Mouse (Mus musculus) liver, embryonic 15.5 days (tissue): ENCODE data around the gene Limd2. TPM values are rescaled to one million over a fixed set of nuclear protein-coding genes. Genes with fewer than 3 reads are reported as not detected.
"Not testable (repeated sequence)": the region's sequence is repeated elsewhere in the genome, so short reads cannot be mapped to it uniquely, and the experiment has no call there.

Experiments used
- ATAC-seq: fragments of 200-750 bp; cut with Nextera tagmentation; 2 replicates; pipeline ENCODE4 v1.8.0; 2017; ENCODE audit warnings: moderate number of reproducible peaks, mild to moderate bottlenecking, moderate library complexity; ENCODE audit not compliant: insufficient read depth
- H3K27ac ChIP-seq: fragments of 300-500 bp; sonication (generic); replicated peaks from 2 replicates; pipeline ENCODE4 v1.5.1; 2015; ENCODE audit warnings: mild to moderate bottlenecking, inconsistent platforms
- H3K27me3 ChIP-seq: fragments of 300-500 bp; sonication (generic); 2 replicates; pipeline ENCODE4 v1.6.1; 2015; ENCODE audit warnings: mild to moderate bottlenecking, inconsistent platforms
- H3K36me3 ChIP-seq: fragments of 300-500 bp; sonication (generic); replicated peaks from 2 replicates; pipeline ENCODE4 v1.6.1; 2015; ENCODE audit warnings: moderate library complexity, mild to moderate bottlenecking, inconsistent platforms
- H3K4me1 ChIP-seq: fragments of 300-500 bp; sonication (generic); replicated peaks from 2 replicates; pipeline ENCODE4 v1.6.1; 2015; ENCODE audit warnings: inconsistent platforms
- H3K4me2 ChIP-seq: fragments of 300-500 bp; sonication (generic); 2 replicates; pipeline ENCODE4 v1.6.1; 2015; ENCODE audit warnings: moderate library complexity, mild to moderate bottlenecking, inconsistent platforms
- H3K4me3 ChIP-seq: fragments of 300-500 bp; sonication (generic); replicated peaks from 2 replicates; pipeline ENCODE4 v1.5.1; 2015; ENCODE audit warnings: mild to moderate bottlenecking, inconsistent platforms
- H3K9ac ChIP-seq: fragments of 300-500 bp; sonication (generic); 2 replicates; pipeline ENCODE4 v1.6.1; 2015; ENCODE audit warnings: moderate library complexity, mild to moderate bottlenecking, inconsistent platforms
- H3K9me3 ChIP-seq: fragments of 300-500 bp; sonication (generic); replicated peaks from 2 replicates; pipeline ENCODE4 v1.6.1; 2016; ENCODE audit warnings: inconsistent platforms
- WGBS: fragments of 180-500 bp; shearing (Covaris S2); methylation state at CpG from one replicate; pipeline ENCODE4 v1.1.7; 2015; ENCODE audit warnings: mixed read lengths; ENCODE audit not compliant: insufficient replicate concordance; 5-methylcytosine and 5-hydroxymethylcytosine counted together
- polyA plus RNA-seq: library from polyadenylated mRNA; unstranded; fragments of >200 nt; fragmentation: Nextera tagmentation; extraction: Ambion mirVana; gene quantifications from 2 replicates; pipeline ENCODE4 v1.2.1, GENCODE M21; 2015

The Limd2 gene
- polyA plus RNA-seq, 1 experiment from 2014 or later = 82.2 TPM

DNA sequence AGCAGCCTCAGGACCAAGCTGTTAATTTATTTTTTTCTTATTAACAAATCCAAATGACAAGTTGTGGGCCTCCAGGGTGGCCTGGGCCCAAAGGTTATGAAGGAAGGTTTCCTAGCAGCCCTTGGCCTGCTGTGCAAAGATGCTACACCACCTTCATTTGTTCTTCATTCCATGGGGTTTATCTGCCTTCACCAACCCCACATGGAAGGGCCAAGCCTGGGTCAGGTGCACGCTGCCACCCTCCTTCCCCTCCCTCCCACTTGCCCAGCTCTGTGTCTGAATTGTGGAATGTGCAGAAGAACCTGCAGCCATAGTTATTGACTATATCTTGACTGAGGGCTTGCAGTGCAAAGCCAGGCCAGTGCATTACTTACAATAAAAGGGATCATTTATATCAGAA, 4.4 kb downstream of the Limd2 start:
- H3K9me3 ChIP-seq = no peaks in the 10 kb centered on the region
- no peak overlapping the region for H3K4me3 ChIP-seq
- H3K4me2 ChIP-seq = no peak overlapping the region
- H3K27ac ChIP-seq = no peak overlapping the region
- H3K36me3 ChIP-seq = peaks cover 36% of the 10 kb centered on the region
- H3K4me1 ChIP-seq = peaks cover 62% of the 10 kb centered on the region
- ATAC-seq = no peak
- H3K27me3 ChIP-seq = peaks cover 33% of the 10 kb centered on the region
- H3K9ac ChIP-seq = no peak overlapping the region
- WGBS = 57% methylated on average over 1 of the region's 1 CpGs

DNA sequence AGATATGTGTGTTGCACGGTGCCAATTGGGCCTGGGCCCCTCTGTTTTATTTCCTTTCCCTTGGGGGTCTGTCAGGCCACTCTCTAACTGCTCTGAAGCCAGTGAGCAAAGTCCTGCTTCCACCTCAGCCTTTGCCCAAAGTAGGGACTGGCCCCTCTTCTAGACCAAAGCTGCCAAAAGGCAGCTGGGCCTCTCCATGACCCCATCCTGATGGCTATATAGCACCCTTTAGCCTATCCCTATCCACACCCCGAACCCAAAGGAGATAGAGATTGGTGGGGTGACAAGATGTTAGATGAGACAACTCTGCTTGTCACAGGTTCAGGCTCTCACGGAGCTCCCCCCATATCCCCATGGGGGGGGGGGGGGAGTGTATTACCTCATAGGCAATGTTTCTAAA, 4.9 kb downstream of the Limd2 start:
- H3K4me3 ChIP-seq = no peak overlapping the region
- ATAC-seq = no peak
- H3K9ac ChIP-seq = no peak overlapping the region
- 55% methylated on average over 3 of the region's 3 CpGs for WGBS
- no peaks in the 10 kb centered on the region for H3K9me3 ChIP-seq
- H3K36me3 ChIP-seq = peaks cover 41% of the 10 kb centered on the region
- no peak overlapping the region for H3K4me2 ChIP-seq
- peaks cover 28% of the 10 kb centered on the region for H3K27me3 ChIP-seq
- peaks cover 57% of the 10 kb centered on the region for H3K4me1 ChIP-seq
- H3K27ac ChIP-seq = no peak overlapping the region

GRCm38 (mm10) chr11:106154770-106155169, 5.9 kb downstream of the Limd2 start:
- H3K4me1 ChIP-seq = peaks cover 49% of the 10 kb centered on the region
- 56% methylated on average over 2 of the region's 2 CpGs for WGBS
- H3K4me3 ChIP-seq = no peak overlapping the region
- peak; percentile 41; the same call in 1 of the 2 replicates for ATAC-seq
- no peak overlapping the region for H3K9ac ChIP-seq
- H3K4me2 ChIP-seq = no peak overlapping the region
- H3K36me3 ChIP-seq = peaks cover 51% of the 10 kb centered on the region
- H3K27ac ChIP-seq = peak overlapping the region; percentile 26; the same call in 1 of the 2 replicates
- H3K27me3 ChIP-seq = peaks cover 18% of the 10 kb centered on the region
- no peaks in the 10 kb centered on the region for H3K9me3 ChIP-seq

GRCm38 (mm10) chr11:106154091-106154490, 6.6 kb downstream of the Limd2 start:
- H3K9ac ChIP-seq = no peak overlapping the region
- ATAC-seq = no peak
- H3K4me3 ChIP-seq = no peak overlapping the region
- H3K36me3 ChIP-seq = peaks cover 58% of the 10 kb centered on the region
- H3K27ac ChIP-seq = 0 out of 2 replicates have a peak overlapping the region, but pooled peaks have one; percentile 26
- no peak overlapping the region for H3K4me2 ChIP-seq
- H3K4me1 ChIP-seq = peaks cover 42% of the 10 kb centered on the region
- 56% methylated on average over 5 of the region's 5 CpGs for WGBS
- H3K9me3 ChIP-seq = no peaks in the 10 kb centered on the region
- peaks cover 12% of the 10 kb centered on the region for H3K27me3 ChIP-seq

DNA sequence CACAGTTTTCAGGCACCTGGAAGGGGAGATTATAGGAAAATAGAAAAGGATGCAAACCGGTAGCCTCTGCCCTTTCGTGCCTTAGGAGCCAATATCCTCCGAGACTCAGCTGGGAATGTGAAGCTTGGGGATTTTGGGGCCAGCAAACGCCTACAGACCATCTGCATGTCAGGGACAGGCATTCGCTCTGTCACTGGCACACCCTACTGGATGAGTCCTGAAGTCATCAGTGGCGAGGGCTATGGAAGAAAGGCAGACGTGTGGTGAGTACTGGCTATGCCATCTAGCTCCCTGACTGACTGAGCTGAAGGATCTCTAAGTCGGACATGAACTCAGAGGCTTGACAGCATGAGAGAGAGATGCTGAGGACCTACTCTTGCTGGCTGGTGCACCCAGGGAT, 8.5 kb downstream of the Limd2 start:
- Histone ChIP-seq H3K9ac (no peak overlapping the region), H3K4me1 (peaks cover 27% of the 10 kb centered on the region), H3K27ac (no peak overlapping the region), H3K4me3 (no peak overlapping the region), H3K36me3 (peaks cover 61% of the 10 kb centered on the region), H3K27me3 (no peaks in the 10 kb centered on the region), H3K9me3 (no peaks in the 10 kb centered on the region), H3K4me2 (no peak overlapping the region)
- ATAC-seq = no peak
- 66% methylated on average over 8 of the region's 8 CpGs for WGBS

DNA sequence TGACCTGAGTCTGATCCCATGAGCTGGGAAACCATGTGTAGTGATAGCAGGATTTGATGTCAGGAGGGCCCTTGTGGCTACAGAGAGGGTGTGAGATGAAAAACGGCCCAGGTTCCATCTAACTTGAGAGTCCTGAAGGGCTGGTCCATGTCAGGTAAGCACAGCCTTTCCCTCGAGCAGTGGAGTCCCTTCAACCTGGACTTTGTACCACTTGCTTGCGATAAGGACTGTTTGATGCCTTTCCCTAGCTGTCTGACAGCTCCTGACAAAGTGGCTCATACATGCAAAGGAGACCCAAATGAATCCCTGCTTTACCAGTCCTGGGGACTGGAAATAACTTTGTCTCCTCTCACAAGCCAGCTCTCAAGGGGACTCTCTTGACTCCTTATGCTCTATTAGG, 9.4 kb downstream of the Limd2 start:
- Histone ChIP-seq H3K27me3 (no peaks in the 10 kb centered on the region), H3K4me2 (no peak overlapping the region), H3K27ac (no peak overlapping the region), H3K36me3 (peaks cover 57% of the 10 kb centered on the region), H3K9ac (no peak overlapping the region), H3K4me3 (no peak overlapping the region), H3K9me3 (no peaks in the 10 kb centered on the region), H3K4me1 (peaks cover 20% of the 10 kb centered on the region)
- ATAC-seq = no peak
- WGBS = 67% methylated on average over 3 of the region's 3 CpGs

DNA sequence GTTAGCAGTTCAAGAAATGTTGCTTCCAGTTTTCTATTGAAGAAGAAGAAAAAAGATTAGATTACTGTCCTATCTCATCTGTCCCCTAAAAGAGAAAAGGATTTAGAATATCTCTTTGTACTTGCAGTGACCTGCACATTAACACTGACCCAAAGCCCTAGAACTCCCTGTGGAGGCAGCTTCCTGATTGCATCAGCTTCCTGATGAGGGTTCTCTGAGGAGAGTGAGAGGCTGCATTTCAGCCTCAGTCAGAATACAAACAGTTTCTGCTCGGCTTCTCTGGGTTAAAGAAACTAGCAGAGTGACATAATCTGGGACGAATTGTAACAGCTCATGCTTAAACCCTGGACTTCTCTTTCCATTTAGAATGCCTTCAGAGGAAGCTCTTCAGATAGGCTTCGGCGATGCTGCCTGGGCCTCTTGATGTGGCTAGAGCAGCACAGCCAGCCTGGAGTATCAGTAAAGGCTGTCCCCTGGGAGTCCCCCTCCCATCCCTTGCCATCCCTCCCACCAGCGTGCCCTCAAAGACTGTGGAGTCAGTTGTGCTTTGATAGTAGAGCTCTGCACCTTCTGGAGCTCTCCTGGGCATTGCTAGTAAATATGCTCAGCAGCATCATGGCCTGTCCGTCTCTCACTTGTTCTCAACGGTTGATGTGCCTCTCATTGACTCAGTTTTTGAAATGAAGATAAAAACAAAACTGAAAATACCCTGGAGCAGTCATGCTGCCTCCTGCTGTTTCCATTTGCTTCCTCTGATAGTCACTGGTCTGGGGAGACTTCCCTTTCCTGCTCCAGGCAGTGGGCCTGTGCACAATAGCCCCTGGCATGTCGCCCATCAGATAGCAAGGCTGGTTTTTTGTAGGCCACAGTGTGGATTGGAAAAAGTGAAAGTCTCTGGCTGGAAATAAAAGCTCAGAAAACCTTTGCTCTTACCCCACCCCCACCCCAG, 25.8 kb downstream of the Limd2 start:
- Histone ChIP-seq H3K36me3 (0 out of 2 replicates have a peak, but pooled peaks cover 7% of the 10 kb centered on the region), H3K27ac (peak overlapping the region; percentile 80), H3K9me3 (no peaks in the 10 kb centered on the region), H3K9ac (no peak overlapping the region), H3K4me3 (no peak overlapping the region), H3K4me2 (peak overlapping the region; percentile 37), H3K27me3 (no peaks in the 10 kb centered on the region), H3K4me1 (peaks cover 13% of the 10 kb centered on the region)
- 7% methylated on average over 8 of the region's 8 CpGs for WGBS
- peak; percentile 80 for ATAC-seq

GRCm38 (mm10) chr11:106132516-106132915, 28.1 kb downstream of the Limd2 start:
- Histone ChIP-seq H3K4me3 (no peak overlapping the region), H3K9me3 (no peaks in the 10 kb centered on the region), H3K36me3 (peaks cover 14% of the 10 kb centered on the region; the same call in 1 of the 2 replicates), H3K27ac (no peak overlapping the region), H3K4me2 (no peak overlapping the region), H3K9ac (no peak overlapping the region), H3K27me3 (no peaks in the 10 kb centered on the region), H3K4me1 (peaks cover 21% of the 10 kb centered on the region)
- ATAC-seq = no peak
- 80% methylated on average over 5 of the region's 5 CpGs for WGBS

DNA sequence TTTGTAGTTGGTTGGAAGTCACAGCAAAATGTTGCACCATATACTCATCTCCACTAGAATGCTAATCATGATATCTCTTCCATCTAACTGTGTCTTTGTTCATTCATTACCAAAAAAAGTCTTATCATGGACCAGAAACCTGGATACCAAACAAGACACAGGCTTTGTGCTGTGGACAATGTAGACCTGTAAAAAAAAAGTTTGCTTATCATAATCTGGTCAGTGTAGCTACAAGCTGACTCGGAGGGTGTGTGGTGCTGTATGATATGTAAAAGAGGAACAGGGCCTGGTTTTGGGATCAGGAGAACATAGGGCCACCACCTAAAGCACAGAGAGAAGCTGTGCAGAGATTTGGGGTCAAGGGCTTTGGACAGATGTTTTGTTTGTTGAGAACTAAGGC, 31.2 kb downstream of the Limd2 start:
- no peak overlapping the region for H3K27ac ChIP-seq
- H3K9me3 ChIP-seq = no peaks in the 10 kb centered on the region
- peaks cover 24% of the 10 kb centered on the region; the same call in 1 of the 2 replicates for H3K36me3 ChIP-seq
- peak; percentile 64; the same call in 1 of the 2 replicates for ATAC-seq
- 0 out of 2 replicates have a peak, but pooled peaks cover 15% of the 10 kb centered on the region for H3K4me1 ChIP-seq
- no peak overlapping the region for H3K4me3 ChIP-seq
- no peak overlapping the region for H3K4me2 ChIP-seq
- H3K27me3 ChIP-seq = no peaks in the 10 kb centered on the region
- 10% methylated on average over 1 of the region's 1 CpGs for WGBS
- H3K9ac ChIP-seq = no peak overlapping the region

GRCm38 (mm10) chr11:106126727-106127373, 33.8 kb downstream of the Limd2 start:
- not testable (repeated sequence) for H3K4me2 ChIP-seq, ATAC-seq, H3K9me3 ChIP-seq, H3K4me3 ChIP-seq, H3K27me3 ChIP-seq, H3K27ac ChIP-seq, H3K9ac ChIP-seq
- 71% methylated on average over 6 of the region's 6 CpGs for WGBS
- Histone ChIP-seq H3K4me1 (peaks cover 11% of the 10 kb centered on the region), H3K36me3 (peaks cover 29% of the 10 kb centered on the region; the same call in 1 of the 2 replicates)

DNA sequence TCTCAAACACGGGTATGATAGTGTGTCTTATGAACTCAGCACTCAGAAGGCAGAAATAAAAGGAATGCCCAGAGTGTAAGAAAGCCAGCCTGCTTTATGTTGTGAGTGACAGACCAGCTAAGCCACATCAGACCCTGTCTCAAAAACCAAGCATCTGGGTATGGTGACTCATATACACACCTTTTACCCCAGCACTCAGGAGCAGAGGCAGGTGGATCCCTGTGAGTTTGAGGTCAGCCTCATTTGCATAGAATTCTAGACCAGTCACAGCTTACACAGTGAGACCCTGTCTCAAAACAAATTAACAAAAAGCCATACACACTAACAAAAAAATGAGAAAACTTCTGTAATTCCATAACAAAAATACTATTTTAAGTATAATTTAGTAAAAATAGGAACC, 34.8 kb downstream of the Limd2 start:
- no peak overlapping the region for H3K4me2 ChIP-seq
- H3K4me1 ChIP-seq = peaks cover 15% of the 10 kb centered on the region
- 34% methylated on average over 1 of the region's 1 CpGs for WGBS
- H3K27ac ChIP-seq = no peak overlapping the region
- H3K27me3 ChIP-seq = no peaks in the 10 kb centered on the region
- H3K4me3 ChIP-seq = no peak overlapping the region
- no peaks in the 10 kb centered on the region for H3K9me3 ChIP-seq
- ATAC-seq = no peak
- peaks cover 29% of the 10 kb centered on the region; the same call in 1 of the 2 replicates for H3K36me3 ChIP-seq
- no peak overlapping the region for H3K9ac ChIP-seq
